Mouse (Mus musculus) liver, embryonic 15.5 days (tissue): ENCODE results near the gene Nvl. TPM values are rescaled to one million over a fixed set of nuclear protein-coding genes. Genes with fewer than 3 reads are reported as not detected.

Source experiments
- polyA plus RNA-seq: library from polyadenylated mRNA; unstranded; fragments of >200 nt; fragmentation: Nextera tagmentation; extraction: Ambion mirVana; gene quantifications from 2 replicates; pipeline ENCODE4 v1.2.1, GENCODE M21; 2015

Nvl gene
- polyA plus RNA-seq, 1 experiment from 2014 or later: 9.5 TPM

Other genes starting within 250 kb of the Nvl start
- gene Pycr2, start 239.9 kb downstream of the Nvl start, polyA plus RNA-seq: 93.6 and 108 TPM in 2 replicates
- gene Lefty1, start 209.2 kb downstream of the Nvl start, polyA plus RNA-seq: 4.8 and 5.2 TPM in 2 replicates
- 8.0 and 9.3 TPM in 2 replicates for gene Tmem63a, start 201.9 kb downstream of the Nvl start, polyA plus RNA-seq
- gene Ephx1, start 123.3 kb downstream of the Nvl start, polyA plus RNA-seq: 7.5 and 8.2 TPM in 2 replicates
- 0.10 TPM in 1 of 2 replicates, not detected in the other for gene 9130409I23Rik, start 93.0 kb downstream of the Nvl start, polyA plus RNA-seq
- 49.1 and 50.1 TPM in 2 replicates for gene Cnih4, start 489 bp upstream of the Nvl start, polyA plus RNA-seq
- 40.8 and 45.0 TPM in 2 replicates for gene Wdr26, start 67.8 kb upstream of the Nvl start, polyA plus RNA-seq
- 0.03 TPM in 1 of 2 replicates, not detected in the other for gene Cnih3, start 208.4 kb upstream of the Nvl start, polyA plus RNA-seq